Mouse (Mus musculus) E14TG2a.4 (cell line): ENCODE measurements around the gene Zbtb9.

Experiments
- CTCF ChIP-seq: conservative IDR thresholded peaks from 2 replicates; pipeline ENCODE4 v1.5.1; 2014; ENCODE audit warnings: low read length
- POU5F1 ChIP-seq: IDR thresholded peaks from 2 replicates; pipeline ENCODE4 v1.6.1; 2014; ENCODE audit warnings: low read length, borderline replicate concordance

- TF ChIP-seq CTCF: no peak
- no peak for TF ChIP-seq POU5F1
These were observed 39.2 kb downstream of the Zbtb9 start for GRCm38 (mm10) chr17:27011998-27012672.
